Mouse (Mus musculus): ENCODE data around the gene Gm17304.

GRCm38 (mm10) chr5:106628369-106629149 lies 19.7 kb downstream of the Gm17304 start:
- TF ChIP-seq GATA1 (IDR thresholded peaks at IDR 0.05; ENCODE audit: borderline replicate concordance, low read length) = no peak
- no peak for TF ChIP-seq FLI1 (IDR thresholded peaks at IDR 0.05; ENCODE audit: low read length)

All from megakaryocyte, embryonic 14.5 days (primary cell).